Mouse (Mus musculus) olfactory bulb, adult 2 months (tissue): Measurements from ENCODE around the gene Cflar.

Source experiments
- CTCF ChIP-seq: fragments of 200-500 bp; IDR thresholded peaks from 2 replicates; pipeline ENCODE4 v1.5.1; 2012; ENCODE audit warnings: low read depth, mild to moderate bottlenecking, low read length, moderate library complexity; ENCODE audit not compliant: insufficient read depth
- POLR2A ChIP-seq: fragments of 200-500 bp; IDR thresholded peaks from 2 replicates; pipeline ENCODE4 v1.6.1; 2012; ENCODE audit warnings: mild to moderate bottlenecking, low read depth, low read length, moderate library complexity; ENCODE audit not compliant: insufficient read depth

DNA sequence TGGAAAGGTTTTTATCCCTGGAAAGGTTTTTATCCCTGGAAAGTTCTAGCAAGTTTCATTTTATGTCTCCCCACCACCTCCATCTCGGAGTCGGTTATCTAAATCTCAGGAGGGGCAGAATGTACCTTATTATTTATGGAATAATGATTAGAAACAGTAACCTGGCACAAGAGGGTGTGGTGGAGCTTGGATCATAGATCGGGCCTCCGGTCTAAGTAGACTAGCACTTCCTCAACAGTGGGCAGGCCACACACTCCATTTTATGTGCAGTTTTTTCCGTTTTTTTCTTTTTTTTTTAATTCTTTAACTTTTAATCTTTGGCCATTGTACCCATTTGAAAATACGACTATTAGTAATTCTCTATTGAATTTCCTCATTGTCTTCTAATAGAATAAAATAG lies 92.2 kb downstream of the Cflar start:
- TF ChIP-seq CTCF (no peak), POLR2A (no peak)
